Mouse (Mus musculus) forebrain, embryonic 11.5 days (tissue): ENCODE measurements around the gene Zfp945. TPM values are rescaled to one million over a fixed set of nuclear protein-coding genes. Genes with fewer than 3 reads are reported as not detected.
"Not testable (repeated sequence)": the region's sequence is repeated elsewhere in the genome, so short reads cannot be mapped to it uniquely, and the experiment has no call there.

Experiments
- ATAC-seq: fragments of 200-750 bp; cut with Nextera tagmentation; replicated peaks from 2 replicates; pipeline ENCODE4 v1.8.0; 2017; ENCODE audit warnings: moderate TSS enrichment; ENCODE audit not compliant: low FRiP score
- DNase-seq: peaks from one replicate; pipeline ENCODE4 v3.0.0-alpha.2; 2017; ENCODE audit warnings: low spot score
- H3K27ac ChIP-seq: fragments of 300-500 bp; sonication (generic); 2 replicates; pipeline ENCODE4 v1.5.1; 2014; ENCODE audit warnings: low read depth, low read length
- H3K27me3 ChIP-seq: fragments of 300-500 bp; sonication (generic); 2 replicates; pipeline ENCODE4 v1.6.1; 2014; ENCODE audit warnings: mild to moderate bottlenecking, low read length, mixed read lengths; ENCODE audit not compliant: control insufficient read depth, insufficient read depth
- H3K36me3 ChIP-seq: fragments of 300-500 bp; sonication (generic); 2 replicates; pipeline ENCODE4 v1.6.1; 2014; ENCODE audit warnings: mild to moderate bottlenecking, low read length, moderate library complexity, mixed read lengths; ENCODE audit not compliant: control insufficient read depth, insufficient read depth
- H3K4me1 ChIP-seq: fragments of 300-500 bp; sonication (generic); replicated peaks from 2 replicates; pipeline ENCODE4 v1.6.1; 2014; ENCODE audit warnings: low read length, mixed read lengths; ENCODE audit not compliant: control insufficient read depth, insufficient read depth
- H3K4me2 ChIP-seq: fragments of 300-500 bp; sonication (generic); 2 replicates; pipeline ENCODE4 v1.6.1; 2014; ENCODE audit warnings: low read depth, mild to moderate bottlenecking, low read length, moderate library complexity, mixed read lengths; ENCODE audit not compliant: severe bottlenecking
- H3K4me3 ChIP-seq: fragments of 300-500 bp; sonication (generic); 2 replicates; pipeline ENCODE4 v1.5.1; 2014; ENCODE audit warnings: low read depth, low read length
- H3K9ac ChIP-seq: fragments of 300-500 bp; sonication (generic); 2 replicates; pipeline ENCODE4 v1.6.1; 2014; ENCODE audit warnings: low read length
- H3K9me3 ChIP-seq: fragments of 300-500 bp; sonication (generic); 2 replicates; pipeline ENCODE4 v1.6.1; 2016; ENCODE audit warnings: low read length, mixed read lengths; ENCODE audit not compliant: control insufficient read depth
- WGBS: fragments of 180-500 bp; shearing (Covaris S2); extraction: QIAGEN DNeasy Blood & Tissue Kit; methylation state at CpG from one replicate; pipeline ENCODE4 v1.1.7; 2014; 5-methylcytosine and 5-hydroxymethylcytosine counted together
- polyA plus RNA-seq: library from polyadenylated mRNA; unstranded; fragments of >200 nt; fragmentation: Nextera tagmentation; extraction: Ambion mirVana; gene quantifications from 2 replicates; pipeline ENCODE4 v1.2.1, GENCODE M21; 2014

Zfp945 gene
- polyA plus RNA-seq: 24.6 and 29.1 TPM in 2 replicates

- Histone ChIP-seq H3K36me3 (peaks cover 8% of the 10 kb centered on the region), H3K4me1 (peaks cover 4% of the 10 kb centered on the region; the same call in 1 of the 2 replicates), H3K9me3 (no peaks in the 10 kb centered on the region), H3K9ac (peak within 1 kb of the TSS; percentile 89), H3K27ac (no peak within 1 kb of the TSS), H3K27me3 (no peaks in the 10 kb centered on the region), H3K4me2 (peak within 1 kb of the TSS; percentile 55), H3K4me3 (peak within 1 kb of the TSS; percentile 69)
- ATAC-seq: peak; percentile 98
- peak; percentile 75 for DNase-seq
- under 1% methylated on average over 20 of the region's 20 CpGs for WGBS
These were observed at the start of gene Zfp945 for GRCm38 (mm10) chr17:22866845-22867481. TSS of gene Zfp945 (minus strand) at chr17:22867134.

GRCm38 (mm10) chr17:22888302-22888701 lies 21.4 kb upstream of the Zfp945 start:
- WGBS: 88% methylated on average over 3 of the region's 3 CpGs
- Histone ChIP-seq H3K9me3 (no peaks in the 10 kb centered on the region; the same call in 1 of the 2 replicates), H3K9ac (no peak overlapping the region), H3K4me2 (no peak overlapping the region), H3K4me1 (no peaks in the 10 kb centered on the region), H3K36me3 (no peaks in the 10 kb centered on the region), H3K4me3 (no peak overlapping the region), H3K27me3 (no peaks in the 10 kb centered on the region), H3K27ac (no peak overlapping the region)
- ATAC-seq: no peak
- no peak for DNase-seq

GRCm38 (mm10) chr17:22884059-22884698 lies 17.2 kb upstream of the Zfp945 start:
- no peak overlapping the region for H3K9ac ChIP-seq
- H3K9me3 ChIP-seq: no peaks in the 10 kb centered on the region; the same call in 1 of the 2 replicates
- 58% methylated on average over 10 of the region's 10 CpGs for whole genome bisulfite sequencing
- no peak for DNase-seq
- H3K27ac ChIP-seq: no peak overlapping the region
- ATAC-seq: no peak
- H3K36me3 ChIP-seq: no peaks in the 10 kb centered on the region
- H3K27me3 ChIP-seq: no peaks in the 10 kb centered on the region
- no peak overlapping the region for H3K4me2 ChIP-seq
- no peaks in the 10 kb centered on the region for H3K4me1 ChIP-seq
- no peak overlapping the region for H3K4me3 ChIP-seq

- no peak for ATAC-seq
- 94% methylated on average over 10 of the region's 11 CpGs for WGBS
These were observed 10.7 kb upstream of the Zfp945 start for GRCm38 (mm10) chr17:22877427-22878307.

GRCm38 (mm10) chr17:22876316-22876715 lies 9.4 kb upstream of the Zfp945 start:
- Histone ChIP-seq H3K9ac (no peak overlapping the region), H3K27me3 (no peaks in the 10 kb centered on the region), H3K27ac (no peak overlapping the region), H3K9me3 (peaks cover 3% of the 10 kb centered on the region; the same call in 1 of the 2 replicates), H3K36me3 (no peaks in the 10 kb centered on the region), H3K4me2 (no peak overlapping the region), H3K4me1 (no peaks in the 10 kb centered on the region), H3K4me3 (no peak overlapping the region)
- no peak for DNase-seq
- ATAC-seq: peak; percentile 33; the same call in 1 of the 2 replicates
- WGBS: 91% methylated on average over 20 of the region's 20 CpGs

More at GRCm38 (mm10) chr17:22877427-22878307, 10.7 kb upstream of the Zfp945 start:
- Histone ChIP-seq H3K4me2 (no peak overlapping the region), H3K4me3 (no peak overlapping the region), H3K9me3 (peaks cover 3% of the 10 kb centered on the region; the same call in 1 of the 2 replicates), H3K27me3 (no peaks in the 10 kb centered on the region), H3K27ac (no peak overlapping the region), H3K4me1 (no peaks in the 10 kb centered on the region), H3K36me3 (no peaks in the 10 kb centered on the region), H3K9ac (no peak overlapping the region)
- no peak for DNase-seq

- not testable (repeated sequence) for H3K27me3 ChIP-seq, DNase-seq, H3K9me3 ChIP-seq, H3K36me3 ChIP-seq, H3K27ac ChIP-seq, H3K4me1 ChIP-seq, H3K4me3 ChIP-seq, H3K4me2 ChIP-seq, ATAC-seq, H3K9ac ChIP-seq
- WGBS: 92% methylated on average over 4 of the region's 4 CpGs
These were observed 8.6 kb upstream of the Zfp945 start for GRCm38 (mm10) chr17:22875549-22875948.

GRCm38 (mm10) chr17:22866421-22866844 lies 501 bp downstream of the Zfp945 start:
- no peak overlapping the region for H3K27ac ChIP-seq
- H3K9ac ChIP-seq: peak overlapping the region; percentile 89
- DNase-seq (no peak), ATAC-seq (peak; percentile 74)
- no peaks in the 10 kb centered on the region for H3K27me3 ChIP-seq
- peak overlapping the region; percentile 69 for H3K4me3 ChIP-seq
- H3K4me2 ChIP-seq: peak overlapping the region; percentile 55
- peaks cover 8% of the 10 kb centered on the region for H3K36me3 ChIP-seq
- peaks cover 4% of the 10 kb centered on the region; the same call in 1 of the 2 replicates for H3K4me1 ChIP-seq
- WGBS: 4% methylated on average over 10 of the region's 10 CpGs
- H3K9me3 ChIP-seq: no peaks in the 10 kb centered on the region

- 84% methylated on average over 4 of the region's 4 CpGs for whole genome bisulfite sequencing
- no peak for DNase-seq
- H3K9me3 ChIP-seq: no peaks in the 10 kb centered on the region
- no peaks in the 10 kb centered on the region for H3K27me3 ChIP-seq
- H3K4me2 ChIP-seq: no peak overlapping the region
- no peak overlapping the region for H3K27ac ChIP-seq
- no peak overlapping the region for H3K4me3 ChIP-seq
- no peaks in the 10 kb centered on the region for H3K4me1 ChIP-seq
- ATAC-seq: no peak
- no peaks in the 10 kb centered on the region for H3K36me3 ChIP-seq
- H3K9ac ChIP-seq: no peak overlapping the region
These were observed 45.8 kb downstream of the Zfp945 start for GRCm38 (mm10) chr17:22821166-22821565.
